Mouse (Mus musculus) olfactory bulb, adult 2 months (tissue): Measurements from ENCODE around the gene Tmem102.

ENCODE experiments used
- CTCF ChIP-seq: fragments of 200-500 bp; IDR thresholded peaks from 2 replicates; pipeline ENCODE4 v1.5.1; 2012; ENCODE audit warnings: low read depth, mild to moderate bottlenecking, low read length, moderate library complexity; ENCODE audit not compliant: insufficient read depth
- POLR2A ChIP-seq: fragments of 200-500 bp; IDR thresholded peaks from 2 replicates; pipeline ENCODE4 v1.6.1; 2012; ENCODE audit warnings: mild to moderate bottlenecking, low read depth, low read length, moderate library complexity; ENCODE audit not compliant: insufficient read depth

- TF ChIP-seq CTCF (no peak), POLR2A (0 out of 2 replicates have a peak, but pooled peaks have one; percentile 9)
Measured at GRCm38 (mm10) chr11:69846738-69847688, 41.6 kb upstream of the Tmem102 start.
